Mouse (Mus musculus): ENCODE measurements around the gene Rgs21. TPM values are rescaled to one million over a fixed set of nuclear protein-coding genes. Genes with fewer than 3 reads are reported as not detected.

The Rgs21 gene
- polyA plus RNA-seq, 1 experiment from 2014 or later: not detected

DNA sequence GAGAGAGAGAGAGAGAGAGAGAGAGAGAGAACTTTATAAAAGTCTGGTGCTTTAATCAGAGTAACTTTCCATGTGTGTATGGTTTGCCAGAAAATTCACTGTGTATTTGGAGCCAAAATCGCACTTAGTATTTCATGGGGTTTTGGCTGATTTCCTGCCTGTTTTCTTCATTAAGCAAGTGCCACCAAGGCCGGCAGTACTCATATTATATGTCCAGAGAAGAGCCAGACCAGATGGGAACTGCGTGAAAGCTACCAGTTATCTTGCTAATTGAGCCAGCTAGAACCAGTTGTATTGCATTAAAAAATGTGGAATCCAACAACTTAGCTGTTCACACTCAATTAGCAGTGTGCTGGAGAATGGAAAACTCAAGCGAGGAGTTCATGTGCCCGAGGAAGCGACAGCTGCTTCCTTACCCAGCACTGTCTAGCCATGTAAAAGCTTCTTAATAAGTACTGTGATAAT is 22.9 kb downstream of the Rgs21 start:
- TF ChIP-seq CTCF (IDR thresholded peaks at IDR 0.05; ENCODE audit: low read depth) (no peak), EP300 (IDR thresholded peaks at IDR 0.05; ENCODE audit: low read depth) (no peak)
- H3K9ac ChIP-seq (replicated peaks): no peak overlapping the region
- H3K4me2 ChIP-seq (ENCODE audit: low read depth, low read length): no peak overlapping the region
- DNase-seq (no peak), ATAC-seq (no peak)
- no peaks in the 10 kb centered on the region for H3K27me3 ChIP-seq (ENCODE audit: insufficient read depth, low read length)
- 74% methylated on average over 6 of the region's 6 CpGs for WGBS (ENCODE audit: insufficient replicate concordance)
- H3K36me3 ChIP-seq (replicated peaks; ENCODE audit: insufficient read depth, low read length): no peaks in the 10 kb centered on the region
- H3K9me3 ChIP-seq (ENCODE audit: low read length): no peaks in the 10 kb centered on the region
- no peaks in the 10 kb centered on the region for H3K4me1 ChIP-seq (ENCODE audit: insufficient read depth)
- no peak overlapping the region for H3K4me3 ChIP-seq (ENCODE audit: low read depth, low read length)
- no peak overlapping the region for H3K27ac ChIP-seq (ENCODE audit: low read depth)

DNA sequence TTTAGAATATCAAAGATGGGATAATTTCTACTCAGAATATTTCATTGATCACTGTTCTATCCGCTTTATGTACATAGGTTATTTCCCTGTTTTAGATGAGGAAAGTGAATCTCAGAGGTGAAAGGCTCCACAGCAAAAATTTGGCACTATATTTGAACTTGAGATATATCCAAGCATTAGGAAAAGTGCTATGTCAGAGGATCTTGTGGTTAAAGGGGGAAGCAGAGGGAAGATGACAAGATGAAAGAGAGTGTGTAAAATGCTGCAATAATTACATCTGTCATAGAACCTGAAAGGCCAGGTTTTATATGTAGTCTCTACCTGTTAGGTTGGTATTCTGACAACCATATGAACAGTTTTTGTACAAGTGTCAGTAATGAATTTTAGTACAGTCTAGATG is 35.7 kb downstream of the Rgs21 start:
- 79% methylated on average over 1 of the region's 1 CpGs for WGBS (ENCODE audit: insufficient replicate concordance)
- Histone ChIP-seq H3K9me3 (ENCODE audit: low read length) (no peaks in the 10 kb centered on the region), H3K27me3 (ENCODE audit: insufficient read depth, low read length) (no peaks in the 10 kb centered on the region), H3K36me3 (replicated peaks; ENCODE audit: insufficient read depth, low read length) (no peaks in the 10 kb centered on the region), H3K9ac (replicated peaks) (no peak overlapping the region), H3K4me1 (ENCODE audit: insufficient read depth) (no peaks in the 10 kb centered on the region), H3K27ac (ENCODE audit: low read depth) (no peak overlapping the region), H3K4me3 (ENCODE audit: low read depth, low read length) (no peak overlapping the region), H3K4me2 (ENCODE audit: low read depth, low read length) (no peak overlapping the region)
- DNase-seq: no peak
- no peak for TF ChIP-seq CTCF (IDR thresholded peaks at IDR 0.05; ENCODE audit: low read depth)
- no peak for TF ChIP-seq EP300 (IDR thresholded peaks at IDR 0.05; ENCODE audit: low read depth)
- no peak for ATAC-seq

DNA sequence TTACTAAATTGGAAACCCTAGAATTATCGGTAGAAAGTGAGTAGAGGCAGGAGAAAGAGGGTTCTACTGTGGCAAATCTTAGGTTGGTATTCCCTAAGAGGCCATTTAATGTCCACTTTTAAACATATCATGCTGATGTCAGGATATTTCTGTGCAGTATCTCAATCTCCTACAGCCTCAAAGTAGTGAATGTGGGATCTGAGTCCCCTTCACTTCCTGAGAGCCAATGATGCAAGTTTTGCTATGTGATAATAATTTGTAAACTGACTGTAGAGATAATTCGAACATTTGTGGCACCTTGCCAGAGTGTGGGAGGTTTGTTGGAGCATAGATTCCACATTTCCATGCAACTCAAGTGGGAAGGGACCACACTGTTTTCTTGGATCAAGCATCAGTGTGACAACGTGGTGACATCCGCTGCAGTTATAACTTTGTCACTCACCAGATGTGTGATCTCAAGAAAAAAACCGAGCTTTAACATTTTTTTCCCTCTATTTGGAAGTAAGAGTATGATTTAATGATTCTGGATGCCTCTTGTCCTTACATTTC is 49.5 kb downstream of the Rgs21 start:
- H3K4me3 ChIP-seq (ENCODE audit: low read depth, low read length): no peak overlapping the region
- DNase-seq (no peak), ATAC-seq (no peak)
- WGBS (ENCODE audit: insufficient replicate concordance): 67% methylated on average over 5 of the region's 5 CpGs
- no peak overlapping the region for H3K9ac ChIP-seq (replicated peaks)
- H3K4me2 ChIP-seq (ENCODE audit: low read depth, low read length): no peak overlapping the region
- H3K36me3 ChIP-seq (replicated peaks; ENCODE audit: insufficient read depth, low read length): no peaks in the 10 kb centered on the region
- no peak overlapping the region for H3K27ac ChIP-seq (ENCODE audit: low read depth)
- TF ChIP-seq CTCF (IDR thresholded peaks at IDR 0.05; ENCODE audit: low read depth) (no peak), EP300 (IDR thresholded peaks at IDR 0.05; ENCODE audit: low read depth) (no peak)
- no peaks in the 10 kb centered on the region for H3K27me3 ChIP-seq (ENCODE audit: insufficient read depth, low read length)
- H3K9me3 ChIP-seq (ENCODE audit: low read length): no peaks in the 10 kb centered on the region
- H3K4me1 ChIP-seq (ENCODE audit: insufficient read depth): no peaks in the 10 kb centered on the region

DNA sequence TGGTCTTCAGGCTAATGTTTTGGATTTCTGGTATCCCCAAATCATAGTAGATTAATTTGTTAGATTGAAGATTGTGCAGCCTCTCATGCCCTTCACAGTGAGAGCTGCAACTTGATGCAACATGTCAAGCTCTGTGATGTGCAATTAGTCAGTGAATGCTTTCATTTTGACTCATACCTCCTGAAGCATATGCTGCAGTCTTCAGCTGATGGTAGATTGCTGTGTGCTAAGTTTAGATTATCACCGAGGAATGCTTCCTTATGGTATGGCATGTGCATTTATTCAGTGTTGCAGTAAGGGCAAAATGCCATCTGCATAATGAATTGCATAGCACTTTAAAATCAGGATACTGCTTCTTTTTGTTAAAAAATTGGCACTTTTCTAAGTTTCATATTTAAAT is 65.2 kb downstream of the Rgs21 start:
- H3K4me1 ChIP-seq (ENCODE audit: insufficient read depth): no peaks in the 10 kb centered on the region
- no peak overlapping the region for H3K27ac ChIP-seq (ENCODE audit: low read depth)
- H3K4me2 ChIP-seq (ENCODE audit: low read depth, low read length): no peak overlapping the region
- TF ChIP-seq CTCF (IDR thresholded peaks at IDR 0.05; ENCODE audit: low read depth) (no peak), EP300 (IDR thresholded peaks at IDR 0.05; ENCODE audit: low read depth) (no peak)
- ATAC-seq (no peak), DNase-seq (no peak)
- no peaks in the 10 kb centered on the region for H3K27me3 ChIP-seq (ENCODE audit: insufficient read depth, low read length)
- WGBS (ENCODE audit: insufficient replicate concordance): 58% methylated on average over 1 of the region's 1 CpGs
- no peak overlapping the region for H3K4me3 ChIP-seq (ENCODE audit: low read depth, low read length)
- no peak overlapping the region for H3K9ac ChIP-seq (replicated peaks)
- no peaks in the 10 kb centered on the region for H3K36me3 ChIP-seq (replicated peaks; ENCODE audit: insufficient read depth, low read length)
- no peaks in the 10 kb centered on the region for H3K9me3 ChIP-seq (ENCODE audit: low read length)

DNA sequence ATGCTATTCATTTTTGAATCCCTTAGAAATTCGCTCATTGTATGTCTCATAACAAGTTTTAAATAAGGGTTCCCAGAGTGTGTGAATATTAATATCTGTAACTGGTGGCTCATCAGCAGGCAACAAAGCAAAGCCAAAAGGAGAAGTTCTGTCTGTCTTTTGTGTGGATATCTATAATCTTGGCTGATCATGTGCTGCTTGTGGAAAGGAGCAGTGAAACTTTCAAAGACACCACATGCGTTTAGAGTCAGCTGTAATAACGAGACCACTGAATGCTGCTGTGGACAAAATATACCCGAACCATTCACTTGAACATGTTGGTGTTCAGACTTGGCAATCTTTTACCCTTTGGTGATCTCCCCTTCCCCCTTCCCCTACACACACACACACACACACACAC is 67.0 kb downstream of the Rgs21 start:
- Histone ChIP-seq H3K9ac (replicated peaks) (no peak overlapping the region), H3K9me3 (ENCODE audit: low read length) (no peaks in the 10 kb centered on the region), H3K4me2 (ENCODE audit: low read depth, low read length) (no peak overlapping the region), H3K27me3 (ENCODE audit: insufficient read depth, low read length) (no peaks in the 10 kb centered on the region), H3K27ac (ENCODE audit: low read depth) (no peak overlapping the region), H3K4me1 (ENCODE audit: insufficient read depth) (no peaks in the 10 kb centered on the region), H3K4me3 (ENCODE audit: low read depth, low read length) (no peak overlapping the region), H3K36me3 (replicated peaks; ENCODE audit: insufficient read depth, low read length) (no peaks in the 10 kb centered on the region)
- WGBS (ENCODE audit: insufficient replicate concordance): 58% methylated on average over 4 of the region's 4 CpGs
- no peak for ATAC-seq
- TF ChIP-seq EP300 (IDR thresholded peaks at IDR 0.05; ENCODE audit: low read depth) (no peak), CTCF (IDR thresholded peaks at IDR 0.05; ENCODE audit: low read depth) (no peak)
- DNase-seq: no peak

DNA sequence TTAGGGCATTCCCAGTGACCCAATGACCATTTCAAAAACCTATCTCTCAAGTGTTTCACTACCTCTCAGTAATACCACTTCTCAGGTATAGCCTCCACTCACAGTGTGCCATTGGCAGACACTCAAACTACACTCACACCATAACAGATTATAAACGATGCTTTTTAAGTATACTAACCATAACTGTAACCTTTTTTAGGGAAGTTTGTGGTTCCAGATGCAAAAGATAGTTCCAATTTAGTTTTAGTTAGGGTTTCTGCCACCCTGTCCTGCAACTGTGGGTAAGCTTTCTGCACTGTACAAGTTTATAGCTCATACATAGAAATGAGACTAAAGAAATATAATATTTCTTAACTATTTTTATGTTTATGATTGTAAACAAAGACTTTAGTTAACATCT is 67.7 kb downstream of the Rgs21 start:
- no peak for DNase-seq
- no peaks in the 10 kb centered on the region for H3K36me3 ChIP-seq (replicated peaks; ENCODE audit: insufficient read depth, low read length)

DNA sequence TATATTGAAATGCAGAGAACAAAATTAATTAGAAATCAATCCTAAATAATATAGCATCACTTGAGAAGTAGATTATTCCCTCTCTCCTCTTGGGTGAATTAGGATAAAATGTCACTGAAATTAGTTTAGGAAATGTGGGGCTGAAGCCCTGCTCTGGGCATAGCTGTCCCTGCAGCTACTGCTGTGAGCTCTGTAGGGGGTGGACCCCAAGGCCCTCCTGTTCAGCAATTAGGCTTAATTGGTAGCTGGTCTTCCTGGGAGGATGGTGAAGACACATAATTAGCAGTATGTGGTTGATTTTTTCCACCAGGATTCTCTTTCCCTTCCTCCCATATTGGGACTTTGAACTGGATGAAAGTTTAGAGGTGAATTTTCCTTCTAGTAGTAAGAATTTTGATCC is 68.7 kb downstream of the Rgs21 start:
- DNase-seq (no peak), ATAC-seq (no peak)
- Histone ChIP-seq H3K4me3 (ENCODE audit: low read depth, low read length) (no peak overlapping the region), H3K9ac (replicated peaks) (no peak overlapping the region), H3K4me2 (ENCODE audit: low read depth, low read length) (no peak overlapping the region), H3K9me3 (ENCODE audit: low read length) (no peaks in the 10 kb centered on the region), H3K27me3 (ENCODE audit: insufficient read depth, low read length) (no peaks in the 10 kb centered on the region), H3K4me1 (ENCODE audit: insufficient read depth) (no peaks in the 10 kb centered on the region), H3K36me3 (replicated peaks; ENCODE audit: insufficient read depth, low read length) (no peaks in the 10 kb centered on the region), H3K27ac (ENCODE audit: low read depth) (no peak overlapping the region)
- TF ChIP-seq EP300 (IDR thresholded peaks at IDR 0.05; ENCODE audit: low read depth): no peak
- TF ChIP-seq CTCF (IDR thresholded peaks at IDR 0.05; ENCODE audit: low read depth): no peak

More for the DNA sequence above, 67.7 kb downstream of the Rgs21 start:
- Histone ChIP-seq H3K4me3 (ENCODE audit: low read depth, low read length) (no peak overlapping the region), H3K27ac (ENCODE audit: low read depth) (no peak overlapping the region), H3K9me3 (ENCODE audit: low read length) (no peaks in the 10 kb centered on the region), H3K4me2 (ENCODE audit: low read depth, low read length) (no peak overlapping the region), H3K27me3 (ENCODE audit: insufficient read depth, low read length) (no peaks in the 10 kb centered on the region), H3K4me1 (ENCODE audit: insufficient read depth) (no peaks in the 10 kb centered on the region), H3K9ac (replicated peaks) (no peak overlapping the region)
- WGBS (ENCODE audit: insufficient replicate concordance): 26% methylated on average over 1 of the region's 1 CpGs
- no peak for ATAC-seq
- TF ChIP-seq EP300 (IDR thresholded peaks at IDR 0.05; ENCODE audit: low read depth): no peak
- TF ChIP-seq CTCF (IDR thresholded peaks at IDR 0.05; ENCODE audit: low read depth): no peak
